Mouse (Mus musculus) mouse trophoblast stem cell (cell line): ENCODE results near the gene Osbp.

ENCODE experiments used
- in situ Hi-C, 2 experiments: fragments of 300-500 bp; cut with MseI, MboI; formaldehyde crosslinking; loops; 2 replicates in 1 of 2; 3 replicates in 1 of 2; pipeline ENCODE4 v1.15.1; 2025

Gene Osbp

GRCm38 (mm10) chr19:12010916-12011559 is 45.3 kb downstream of the Osbp start:
- in situ Hi-C loops: loop anchor here in 1 of 2 experiments (25.0 kb wide), 1 partner anchor 776 kb away; the partner anchor contains the start of genes Lpxn and Zfp91

GRCm38 (mm10) chr19:12011560-12012556 is 46.1 kb downstream of the Osbp start:
- in situ Hi-C loops: loop anchor here in 1 of 2 experiments (25.0 kb wide), 1 partner anchor 775 kb away; the partner anchor contains the start of genes Lpxn and Zfp91

- in situ Hi-C loops: loop anchor here in 1 of 2 experiments (25.0 kb wide), 1 partner anchor 775 kb away; the partner anchor contains the start of genes Lpxn and Zfp91
Measured at GRCm38 (mm10) chr19:12012615-12013014, 46.9 kb downstream of the Osbp start.

- in situ Hi-C loops: loop anchor here in 1 of 2 experiments (25.0 kb wide), 1 partner anchor 774 kb away; the partner anchor contains the start of genes Lpxn and Zfp91
Measured at GRCm38 (mm10) chr19:12013228-12013627, 47.5 kb downstream of the Osbp start.

GRCm38 (mm10) chr19:12015708-12016107 is 50.0 kb downstream of the Osbp start:
- in situ Hi-C loops: loop anchor here in 1 of 2 experiments (25.0 kb wide), 1 partner anchor 772 kb away; the partner anchor contains the start of genes Lpxn and Zfp91

GRCm38 (mm10) chr19:12016192-12016591 is 50.5 kb downstream of the Osbp start:
- in situ Hi-C loops: loop anchor here in 1 of 2 experiments (25.0 kb wide), 1 partner anchor 771 kb away; the partner anchor contains the start of genes Lpxn and Zfp91

- in situ Hi-C loops: loop anchor here in 1 of 2 experiments (25.0 kb wide), 1 partner anchor 763 kb away; the partner anchor contains the start of genes Lpxn and Zfp91
Measured at GRCm38 (mm10) chr19:12024149-12024548, 58.4 kb downstream of the Osbp start.

GRCm38 (mm10) chr19:12025333-12025732 is 59.6 kb downstream of the Osbp start:
- in situ Hi-C loops: no loop called here

GRCm38 (mm10) chr19:12026606-12027005 is 60.9 kb downstream of the Osbp start:
- in situ Hi-C loops: no loop called here

GRCm38 (mm10) chr19:12037727-12038126 is 72.0 kb downstream of the Osbp start:
- in situ Hi-C loops: no loop called here

GRCm38 (mm10) chr19:12041217-12041616 is 75.5 kb downstream of the Osbp start, which contains the start of gene Olfr1423:
Gene Olfr1423, minus strand, starts transcription at chr19:12041317.
- in situ Hi-C loops: no loop called here

GRCm38 (mm10) chr19:12043163-12043562 is 77.4 kb downstream of the Osbp start:
- in situ Hi-C loops: no loop called here
